Mouse (Mus musculus): ENCODE results near the gene Rcn3.

DNA sequence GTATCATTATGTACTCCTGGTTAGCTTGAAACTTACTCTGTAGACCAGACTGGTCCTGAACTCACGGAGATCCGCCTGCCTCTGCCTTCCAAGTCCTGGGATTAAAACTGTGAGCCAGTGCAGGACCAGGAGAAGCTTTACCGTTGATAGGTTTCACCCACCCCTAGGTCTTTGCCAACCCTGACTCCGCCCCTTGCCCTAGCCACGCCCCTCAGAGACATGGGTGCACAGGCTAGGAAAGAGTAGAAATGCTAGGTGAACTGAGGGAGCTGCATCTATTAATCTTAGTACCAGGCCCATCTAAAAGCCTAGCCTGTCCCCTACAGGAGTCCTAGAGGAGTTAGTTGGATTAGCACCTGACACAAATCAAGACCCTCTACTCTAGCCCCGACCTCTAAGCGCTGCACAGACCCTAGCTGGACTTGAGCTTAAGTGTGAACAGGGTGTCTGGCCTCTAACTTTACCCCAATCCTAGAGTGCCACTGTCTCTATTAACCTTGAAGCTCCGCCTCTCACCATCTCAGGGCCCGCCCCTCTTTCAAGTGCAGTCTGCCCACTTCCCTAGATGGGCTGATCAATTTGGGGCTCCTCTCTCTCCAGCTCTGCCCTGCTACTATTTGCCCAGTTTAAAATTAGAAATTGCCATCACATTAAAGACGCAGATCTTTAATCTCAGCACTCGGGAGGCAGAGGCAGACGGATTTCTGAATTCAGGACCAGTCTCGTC, 1.6 kb downstream of the Rcn3 start:
- no peak for TF ChIP-seq TAL1 (IDR thresholded peaks at IDR 0.05; ENCODE audit: low read length)
- TF ChIP-seq GATA1 (IDR thresholded peaks at IDR 0.05; ENCODE audit: low read length), result no peak

Data from erythroblast, embryonic 14.5 days (primary cell).